Mouse (Mus musculus) forebrain, postnatal 0 days (tissue): ENCODE measurements at regions not wholly inside any gene's neighbourhood (a gene's known extent, or its start where the extent isn't known, plus 50 kb on each side); places are given as distances from the start of the nearest gene placed in this dataset.

Source experiments
- ATAC-seq: fragments of 200-750 bp; cut with Nextera tagmentation; 2 replicates; pipeline ENCODE4 v1.8.0; 2017; ENCODE audit warnings: mild to moderate bottlenecking, moderate library complexity
- DNase-seq: peaks from one replicate; pipeline ENCODE4 v3.0.0-alpha.2; 2015
- H3K27ac ChIP-seq: fragments of 300-500 bp; sonication (generic); 2 replicates; pipeline ENCODE4 v1.5.1; 2014; ENCODE audit warnings: low read depth, mild to moderate bottlenecking, antibody characterized with exemption, low read length, moderate library complexity, mixed read lengths
- H3K27me3 ChIP-seq: fragments of 300-500 bp; sonication (generic); 2 replicates; pipeline ENCODE4 v1.6.1; 2014; ENCODE audit warnings: mild to moderate bottlenecking, low read length, mixed read lengths; ENCODE audit not compliant: insufficient read depth
- H3K36me3 ChIP-seq: fragments of 300-500 bp; sonication (generic); 2 replicates; pipeline ENCODE4 v1.6.1; 2014; ENCODE audit warnings: mild to moderate bottlenecking, moderate library complexity; ENCODE audit not compliant: insufficient read depth
- H3K4me1 ChIP-seq: fragments of 300-500 bp; sonication (generic); 2 replicates; pipeline ENCODE4 v1.6.1; 2014; ENCODE audit warnings: antibody characterized with exemption; ENCODE audit not compliant: insufficient read depth
- H3K4me2 ChIP-seq: fragments of 300-500 bp; sonication (generic); 2 replicates; pipeline ENCODE4 v1.6.1; 2014; ENCODE audit warnings: low read depth, mild to moderate bottlenecking, moderate library complexity
- H3K4me3 ChIP-seq: fragments of 300-500 bp; sonication (generic); 2 replicates; pipeline ENCODE4 v1.5.1; 2014; ENCODE audit warnings: low read depth, low read length, mixed read lengths
- H3K9ac ChIP-seq: fragments of 300-500 bp; sonication (generic); 2 replicates; pipeline ENCODE4 v1.6.1; 2014; ENCODE audit warnings: mild to moderate bottlenecking
- H3K9me3 ChIP-seq: fragments of 300-500 bp; sonication (generic); 2 replicates; pipeline ENCODE4 v1.6.1; 2016; ENCODE audit warnings: low read length
- CTCF ChIP-seq: sonication (generic); IDR thresholded peaks from 2 replicates; pipeline ENCODE4 v1.5.1; 2016; ENCODE audit warnings: antibody characterized with exemption, control low read depth, low read depth
- WGBS: fragments of 180-500 bp; shearing (Covaris S2); extraction: QIAGEN DNeasy Blood & Tissue Kit; methylation state at CpG from one replicate; pipeline ENCODE4 v1.1.7; 2014; 5-methylcytosine and 5-hydroxymethylcytosine counted together

GRCm38 (mm10) chr1:47507801-47508200 is 615.1 kb upstream of the Slc39a10 start:
- Histone ChIP-seq H3K36me3 (no peaks in the 10 kb centered on the region), H3K9ac (no peak overlapping the region), H3K9me3 (no peaks in the 10 kb centered on the region), H3K4me2 (no peak overlapping the region), H3K4me1 (no peaks in the 10 kb centered on the region), H3K4me3 (no peak overlapping the region), H3K27ac (no peak overlapping the region), H3K27me3 (no peaks in the 10 kb centered on the region)
- TF ChIP-seq CTCF, result no peak
- no peak for ATAC-seq
- no peak for DNase-seq

GRCm38 (mm10) chr1:47488581-47489204 is 596.0 kb upstream of the Slc39a10 start:
- ATAC-seq (no peak), DNase-seq (no peak)
- Histone ChIP-seq H3K4me3 (no peak overlapping the region), H3K4me2 (no peak overlapping the region), H3K4me1 (no peaks in the 10 kb centered on the region), H3K9ac (no peak overlapping the region), H3K36me3 (no peaks in the 10 kb centered on the region), H3K9me3 (no peaks in the 10 kb centered on the region), H3K27ac (no peak overlapping the region), H3K27me3 (no peaks in the 10 kb centered on the region)
- 75% methylated on average over 7 of the region's 7 CpGs for WGBS
- no peak for TF ChIP-seq CTCF

DNA sequence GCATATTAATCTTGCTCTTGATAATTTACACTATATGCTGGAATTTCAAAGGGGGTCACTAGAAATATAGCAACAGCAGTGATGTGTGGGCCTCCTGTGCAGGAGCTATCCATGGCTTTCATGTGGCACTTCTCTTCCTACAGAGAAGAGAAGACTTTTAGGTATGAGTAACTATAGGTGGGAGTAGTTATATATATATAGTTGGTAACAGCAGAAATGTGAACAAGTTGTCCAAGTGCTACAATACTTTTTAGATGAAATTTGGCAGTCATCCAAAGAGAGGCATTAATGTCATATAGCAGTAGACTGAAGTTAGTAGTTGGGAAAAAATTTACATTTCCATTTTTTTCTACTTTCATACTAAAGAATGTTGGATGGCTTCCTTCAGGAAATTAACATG is 593.4 kb upstream of the Slc39a10 start:
- Histone ChIP-seq H3K27me3 (no peaks in the 10 kb centered on the region), H3K4me2 (no peak overlapping the region), H3K36me3 (no peaks in the 10 kb centered on the region), H3K9ac (no peak overlapping the region), H3K4me3 (no peak overlapping the region), H3K27ac (no peak overlapping the region), H3K4me1 (no peaks in the 10 kb centered on the region), H3K9me3 (no peaks in the 10 kb centered on the region)
- no peak for TF ChIP-seq CTCF
- DNase-seq, result no peak
- ATAC-seq, result no peak

GRCm38 (mm10) chr1:47479059-47479458 is 586.4 kb upstream of the Slc39a10 start:
- H3K4me1 ChIP-seq, result no peaks in the 10 kb centered on the region
- no peak for ATAC-seq
- WGBS, result 85% methylated on average over 1 of the region's 1 CpGs

GRCm38 (mm10) chr1:47466573-47467253 is 574.1 kb upstream of the Slc39a10 start:
- Histone ChIP-seq H3K9ac (no peak overlapping the region), H3K27ac (no peak overlapping the region), H3K4me3 (no peak overlapping the region), H3K36me3 (no peaks in the 10 kb centered on the region), H3K27me3 (no peaks in the 10 kb centered on the region), H3K9me3 (no peaks in the 10 kb centered on the region), H3K4me2 (no peak overlapping the region), H3K4me1 (no peaks in the 10 kb centered on the region)
- WGBS, result 60% methylated on average over 9 of the region's 9 CpGs
- ATAC-seq (no peak), DNase-seq (no peak)
- TF ChIP-seq CTCF, result no peak

More at GRCm38 (mm10) chr1:47479059-47479458, 586.4 kb upstream of the Slc39a10 start:
- H3K4me3 ChIP-seq, result no peak overlapping the region
- no peak for DNase-seq
- H3K9ac ChIP-seq, result no peak overlapping the region
- H3K9me3 ChIP-seq, result no peaks in the 10 kb centered on the region
- H3K4me2 ChIP-seq, result no peak overlapping the region
- H3K27ac ChIP-seq, result no peak overlapping the region
- H3K36me3 ChIP-seq, result no peaks in the 10 kb centered on the region
- TF ChIP-seq CTCF, result no peak
- H3K27me3 ChIP-seq, result no peaks in the 10 kb centered on the region

DNA sequence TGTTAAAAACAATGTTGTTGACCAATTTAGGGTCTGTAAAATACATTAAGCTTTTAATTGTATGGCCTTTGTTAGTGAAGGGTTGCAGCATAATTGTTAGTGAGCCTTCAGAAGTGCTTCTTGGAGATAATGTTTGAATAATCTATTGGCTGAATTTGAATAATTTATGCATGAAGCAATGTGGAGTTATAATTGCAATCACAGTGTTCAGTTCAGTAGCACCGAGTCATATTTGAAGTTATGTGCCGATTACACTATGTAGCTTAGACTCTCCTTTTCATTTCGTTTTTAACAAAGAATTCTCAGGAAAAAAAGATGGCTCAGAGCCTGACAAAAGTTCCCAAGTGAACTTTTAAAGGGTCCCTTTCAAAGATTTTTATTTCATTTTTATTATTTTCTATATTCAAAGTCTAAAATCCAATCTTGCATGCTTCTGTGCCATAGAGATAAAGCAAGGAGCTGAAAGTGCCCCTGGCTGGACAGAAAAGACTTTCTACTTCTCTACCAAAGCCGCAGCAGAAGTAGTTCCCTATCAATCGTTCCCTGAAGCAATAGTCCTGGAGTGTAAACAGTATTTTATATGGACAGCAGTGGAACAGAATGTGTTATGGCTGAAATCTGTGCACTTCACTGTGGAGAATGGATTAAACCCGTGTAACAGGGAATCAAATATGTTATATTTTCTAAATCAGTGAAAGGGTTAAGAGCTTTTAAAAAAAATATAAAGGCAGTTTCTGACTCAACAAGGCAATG is 556.3 kb upstream of the Slc39a10 start:
- no peak overlapping the region for H3K4me3 ChIP-seq
- no peak overlapping the region for H3K4me2 ChIP-seq
- 28% methylated on average over 6 of the region's 6 CpGs for WGBS
- DNase-seq (peak; percentile 3), ATAC-seq (peak; percentile 69)
- no peaks in the 10 kb centered on the region for H3K9me3 ChIP-seq
- H3K27me3 ChIP-seq, result no peaks in the 10 kb centered on the region
- H3K9ac ChIP-seq, result no peak overlapping the region
- TF ChIP-seq CTCF, result no peak
- no peaks in the 10 kb centered on the region for H3K36me3 ChIP-seq
- H3K27ac ChIP-seq, result 0 out of 2 replicates have a peak overlapping the region, but pooled peaks have one; percentile 24
- H3K4me1 ChIP-seq, result no peaks in the 10 kb centered on the region

DNA sequence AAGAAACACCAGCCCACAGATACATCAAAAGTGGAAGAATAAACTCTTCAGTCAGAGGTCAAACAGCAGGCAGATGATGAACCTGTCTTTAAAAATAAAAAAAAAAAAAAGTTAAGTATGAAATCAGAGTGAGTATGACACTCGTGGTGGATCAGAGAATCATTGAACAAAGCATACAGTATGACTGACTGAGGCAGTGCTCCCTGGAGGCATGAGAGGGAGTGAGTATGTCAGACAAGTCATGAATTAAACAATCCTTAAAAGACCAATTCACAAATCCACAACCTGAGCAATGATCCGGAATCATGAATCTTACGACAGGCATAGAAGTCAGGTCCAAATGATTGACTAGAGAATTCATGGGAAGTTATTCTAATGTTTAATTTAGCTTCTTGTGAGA is 555.4 kb upstream of the Slc39a10 start:
- Histone ChIP-seq H3K36me3 (no peaks in the 10 kb centered on the region), H3K4me1 (no peaks in the 10 kb centered on the region), H3K9me3 (no peaks in the 10 kb centered on the region), H3K9ac (no peak overlapping the region), H3K27ac (no peak overlapping the region), H3K4me2 (no peak overlapping the region), H3K27me3 (no peaks in the 10 kb centered on the region), H3K4me3 (no peak overlapping the region)
- 46% methylated on average over 3 of the region's 3 CpGs for WGBS
- peak; percentile 5 for DNase-seq
- peak; percentile 73; the same call in 1 of the 2 replicates for ATAC-seq
- no peak for TF ChIP-seq CTCF
